Mouse (Mus musculus) c-Kit-positive CD71-positive TER-119-negative erythroid progenitor cells, embryonic 14.5 days (primary cell): Measurements from ENCODE around the gene Setd1b.

ENCODE experiments used
- DNase-seq: peaks from one replicate; pipeline ENCODE4 v3.0.0-alpha.2; 2013; ENCODE audit warnings: low read depth

Gene Setd1b

DNA sequence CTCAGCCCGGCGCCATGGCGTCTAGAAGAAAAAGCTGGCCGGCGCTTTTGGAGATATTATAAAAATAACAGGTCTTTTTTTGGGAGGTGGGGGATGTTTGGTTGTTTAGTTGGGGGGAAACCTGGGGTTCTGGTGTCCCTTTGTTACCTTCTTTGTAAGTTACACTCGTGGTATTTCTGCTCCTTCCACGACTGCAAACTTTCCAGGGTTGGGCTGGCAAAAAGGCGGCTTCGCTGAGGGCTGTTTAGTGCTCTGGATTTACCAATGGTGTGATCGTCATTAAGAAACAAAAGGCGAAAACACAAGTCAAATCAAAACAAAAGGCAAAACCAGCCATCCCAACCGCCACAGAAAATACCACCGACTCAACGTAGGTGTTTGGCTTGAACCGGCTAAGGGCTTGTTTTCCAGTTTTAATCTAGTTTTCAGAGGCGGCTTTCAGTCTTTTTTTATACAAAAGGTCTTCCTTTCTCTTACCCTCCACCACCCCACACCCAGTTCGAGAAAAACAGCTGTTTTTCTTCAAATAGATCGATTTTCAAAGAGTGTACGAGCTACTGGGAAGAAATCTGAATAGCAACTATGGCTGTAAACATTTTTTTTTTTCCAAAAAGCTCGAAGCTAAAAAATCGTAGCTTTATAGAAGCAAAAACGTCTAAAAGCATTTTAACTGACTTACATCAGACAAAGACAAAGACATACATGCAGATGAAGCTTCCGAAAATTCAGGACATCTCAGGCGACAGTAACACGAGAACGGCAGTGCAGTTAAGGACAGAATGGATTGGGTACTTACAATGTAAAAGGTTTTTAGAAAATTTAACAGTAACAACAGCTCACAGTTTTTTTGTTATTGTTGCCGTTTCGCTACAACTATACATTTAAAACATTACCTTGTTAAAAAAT, 2.0 kb upstream of the Setd1b start:
- no peak for DNase-seq

DNA sequence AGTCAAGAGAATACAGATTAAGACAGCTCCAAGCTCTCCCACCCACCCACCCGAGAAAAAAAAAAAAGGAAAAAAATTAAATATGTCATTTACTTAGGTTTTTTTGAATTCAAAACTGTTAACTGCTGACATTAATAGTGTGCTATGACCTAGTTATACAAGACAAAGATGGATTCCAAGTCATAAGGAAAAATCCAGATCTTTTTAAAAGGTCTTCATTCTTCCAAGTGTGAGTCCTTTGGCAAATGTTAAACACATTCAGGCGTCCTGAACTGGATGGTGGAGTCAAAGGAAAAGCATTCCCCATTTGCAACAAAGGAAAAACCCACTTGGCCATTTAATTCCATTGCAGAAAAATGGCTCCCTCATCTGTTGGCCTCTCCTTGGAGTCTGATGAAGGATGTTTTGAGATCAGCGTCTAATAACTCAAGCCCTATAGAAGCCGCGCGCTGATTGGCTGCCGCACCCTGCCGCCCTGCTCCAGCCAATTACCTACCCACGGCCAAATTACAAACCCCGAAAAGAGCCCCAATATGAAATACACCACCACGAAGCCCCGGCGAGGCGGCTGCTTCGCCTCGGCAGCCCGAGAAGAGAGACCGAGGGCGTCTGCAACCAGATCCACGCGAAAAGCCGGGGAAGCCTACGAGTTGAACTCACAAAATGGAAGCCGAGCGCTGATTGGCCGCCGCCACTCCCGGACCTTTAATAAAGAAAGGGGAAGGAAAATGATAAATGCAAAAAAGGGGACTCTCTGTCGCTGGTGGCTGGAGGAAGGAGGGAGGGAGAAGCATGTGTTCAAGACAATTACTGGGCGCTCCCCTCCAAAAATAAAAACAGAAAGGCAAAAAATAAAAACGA, 1.1 kb upstream of the Setd1b start:
- peak; percentile 89 for DNase-seq

- no peak for DNase-seq
Observed at GRCm38 (mm10) chr5:123141555-123142160, 335 bp upstream of the Setd1b start.

DNA sequence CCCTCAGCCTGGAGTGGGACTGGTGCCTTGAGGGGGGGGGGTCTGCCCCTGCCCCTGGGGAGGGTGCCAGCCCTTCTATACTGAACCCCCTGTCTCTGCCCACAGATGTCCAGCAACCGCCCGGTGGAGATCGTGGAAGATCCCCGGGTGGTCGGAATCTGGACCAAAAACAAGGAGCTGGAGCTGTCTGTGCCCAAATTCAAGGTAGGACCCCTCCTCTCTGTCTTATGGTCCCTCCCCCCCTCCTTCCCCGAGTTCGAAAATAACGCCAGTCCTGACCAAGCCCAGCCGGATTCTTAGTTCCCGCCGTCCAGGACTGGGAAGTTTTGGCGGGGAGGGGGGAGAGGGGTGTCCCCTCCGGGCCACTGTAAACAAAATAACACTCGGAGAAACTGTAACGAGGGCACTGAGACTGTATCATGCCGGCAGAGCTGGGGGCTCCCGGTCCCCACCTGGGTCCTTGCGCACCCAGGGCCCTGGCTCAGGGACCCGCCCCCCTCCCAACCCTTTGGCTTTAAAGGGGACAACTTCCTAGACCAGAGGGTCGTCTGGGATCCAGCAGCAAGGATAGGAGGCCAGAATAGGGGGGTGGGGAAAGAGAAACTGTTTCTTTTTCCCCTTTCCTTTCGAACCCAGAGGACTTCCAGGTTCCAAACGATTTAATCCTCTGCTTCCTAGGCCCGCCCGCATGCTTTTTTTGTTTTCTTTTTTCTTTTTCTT, 1.4 kb downstream of the Setd1b start:
- no peak for DNase-seq

- no peak for DNase-seq
Observed at GRCm38 (mm10) chr5:123143971-123144745, 2.2 kb downstream of the Setd1b start.

GRCm38 (mm10) chr5:123144746-123145590, 3.0 kb downstream of the Setd1b start:
- DNase-seq, result no peak

DNA sequence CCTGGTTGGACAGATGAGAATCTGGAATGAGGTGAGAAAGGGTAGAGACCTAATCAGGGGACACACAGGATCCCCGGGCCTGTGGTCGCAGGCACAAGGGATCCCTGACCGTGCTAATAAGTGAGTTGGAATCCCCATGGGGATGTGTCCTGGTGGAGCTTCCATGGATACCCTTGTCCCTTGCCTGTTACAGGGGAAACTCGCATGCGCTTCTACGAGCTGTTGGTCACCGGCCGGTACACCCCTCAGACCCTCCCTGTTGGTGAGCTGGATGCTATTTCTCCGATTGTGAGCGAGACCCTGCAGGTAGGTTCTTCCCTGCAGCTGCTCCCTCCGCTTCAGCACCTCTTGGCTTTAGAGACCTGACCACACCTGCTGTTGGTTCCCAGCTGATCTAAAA, 4.4 kb downstream of the Setd1b start:
- no peak for DNase-seq

DNA sequence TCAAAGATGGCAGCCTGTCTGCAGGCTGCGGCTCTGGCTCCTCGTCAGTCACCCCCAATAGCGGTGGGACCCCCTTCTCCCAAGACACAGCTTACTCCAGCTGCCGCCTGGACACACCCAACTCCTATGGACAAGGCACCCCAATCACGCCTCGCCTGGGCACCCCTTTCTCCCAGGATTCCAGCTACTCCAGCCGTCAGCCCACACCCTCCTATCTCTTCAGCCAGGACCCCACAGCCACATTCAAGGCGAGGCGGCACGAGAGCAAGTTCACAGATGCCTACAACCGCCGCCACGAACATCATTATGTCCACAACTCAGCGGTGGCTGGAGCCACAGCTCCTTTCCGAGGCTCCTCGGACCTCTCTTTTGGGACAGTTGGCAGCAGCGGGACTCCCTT, 5.6 kb downstream of the Setd1b start:
- DNase-seq, result no peak

GRCm38 (mm10) chr5:123148073-123148722, 6.2 kb downstream of the Setd1b start:
- DNase-seq, result no peak

- DNase-seq, result peak; percentile 78
Observed at GRCm38 (mm10) chr5:123149451-123150400, 7.7 kb downstream of the Setd1b start.

DNA sequence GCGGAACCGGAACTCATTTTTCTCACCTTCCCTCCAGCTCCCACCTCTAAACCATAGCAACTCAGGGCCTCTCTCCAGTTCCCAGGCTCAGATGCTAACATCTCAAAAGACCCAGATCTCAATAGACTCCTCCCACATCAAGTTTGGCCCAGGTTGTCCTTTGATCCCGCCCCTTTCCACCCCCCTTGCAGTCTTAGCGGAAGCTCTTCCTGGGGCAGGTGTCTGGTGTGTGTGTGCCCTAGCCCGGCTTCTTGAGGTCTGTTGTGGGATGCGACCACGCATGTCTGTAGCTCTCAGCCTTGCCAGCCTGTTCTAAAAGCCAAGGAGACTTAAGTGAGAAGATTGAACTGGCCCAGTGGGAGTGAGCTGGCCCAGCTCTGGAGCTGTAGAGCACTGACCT, 8.6 kb downstream of the Setd1b start:
- DNase-seq, result no peak

DNA sequence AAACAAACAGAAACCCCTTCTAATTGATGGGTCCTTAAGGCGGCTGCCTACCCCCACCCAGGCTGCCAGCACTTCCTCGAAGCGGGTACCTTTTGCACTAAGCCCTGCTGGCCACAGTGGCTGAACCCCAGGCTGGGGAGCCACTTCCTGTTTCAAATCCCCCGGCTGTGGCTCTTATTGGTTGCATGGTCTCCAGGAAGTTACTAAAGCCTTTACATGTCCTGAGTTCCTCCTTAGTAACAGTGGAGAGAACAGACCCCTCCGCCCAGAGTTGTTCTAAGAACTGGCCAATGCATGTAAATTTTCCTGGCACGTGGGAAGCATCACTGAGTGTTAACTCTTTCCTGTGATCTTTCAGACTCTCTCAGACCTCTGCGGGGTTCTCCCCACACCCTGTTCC, 9.1 kb downstream of the Setd1b start:
- no peak for DNase-seq

DNA sequence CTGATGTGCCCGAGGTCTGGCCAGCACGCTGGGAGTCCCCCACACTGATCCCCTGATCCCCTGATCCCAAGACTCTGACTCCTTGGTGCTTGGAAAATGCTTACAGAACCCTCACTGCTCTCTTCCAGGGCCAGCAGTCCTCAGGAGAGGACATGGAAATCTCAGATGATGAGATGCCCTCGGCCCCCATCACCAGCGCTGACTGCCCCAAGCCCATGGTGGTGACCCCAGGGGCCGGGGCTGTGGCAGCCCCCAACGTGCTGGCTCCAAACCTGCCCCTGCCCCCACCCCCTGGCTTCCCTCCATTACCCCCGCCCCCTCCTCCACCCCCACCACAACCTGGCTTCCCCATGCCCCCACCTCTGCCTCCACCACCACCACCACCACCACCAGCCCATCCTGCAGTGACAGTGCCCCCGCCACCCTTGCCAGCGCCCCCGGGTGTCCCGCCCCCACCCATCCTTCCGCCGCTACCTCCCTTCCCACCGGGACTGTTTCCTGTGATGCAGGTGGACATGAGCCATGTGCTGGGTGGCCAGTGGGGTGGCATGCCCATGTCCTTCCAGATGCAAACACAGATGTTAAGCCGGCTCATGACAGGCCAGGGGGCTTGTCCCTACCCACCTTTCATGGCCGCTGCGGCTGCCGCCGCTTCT, 9.8 kb downstream of the Setd1b start:
- DNase-seq, result no peak

- no peak for DNase-seq
Observed at GRCm38 (mm10) chr5:123152901-123153300, 10.9 kb downstream of the Setd1b start.

GRCm38 (mm10) chr5:123155425-123155824, 13.4 kb downstream of the Setd1b start:
- peak; percentile 82 for DNase-seq

DNA sequence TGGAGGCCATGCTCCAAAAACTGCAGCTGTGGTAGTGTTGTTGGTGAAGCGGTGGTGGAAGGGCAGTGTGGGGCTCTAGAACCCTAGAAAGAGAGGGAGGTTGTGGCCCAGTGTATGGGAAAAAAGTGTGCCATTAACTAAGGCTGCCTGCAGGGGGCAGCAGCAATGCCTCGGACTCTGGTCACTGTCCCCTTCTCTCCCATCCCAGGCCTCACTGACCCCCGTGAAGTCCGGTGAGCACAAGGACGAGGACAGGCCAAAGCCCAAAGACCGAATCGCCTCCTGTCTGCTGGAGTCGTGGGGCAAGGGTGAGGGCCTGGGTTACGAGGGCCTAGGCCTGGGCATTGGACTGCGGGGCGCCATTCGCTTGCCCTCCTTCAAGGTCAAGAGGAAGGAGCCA, 14.8 kb downstream of the Setd1b start:
- DNase-seq, result no peak

GRCm38 (mm10) chr5:123157972-123158371, 16.0 kb downstream of the Setd1b start:
- DNase-seq, result no peak

DNA sequence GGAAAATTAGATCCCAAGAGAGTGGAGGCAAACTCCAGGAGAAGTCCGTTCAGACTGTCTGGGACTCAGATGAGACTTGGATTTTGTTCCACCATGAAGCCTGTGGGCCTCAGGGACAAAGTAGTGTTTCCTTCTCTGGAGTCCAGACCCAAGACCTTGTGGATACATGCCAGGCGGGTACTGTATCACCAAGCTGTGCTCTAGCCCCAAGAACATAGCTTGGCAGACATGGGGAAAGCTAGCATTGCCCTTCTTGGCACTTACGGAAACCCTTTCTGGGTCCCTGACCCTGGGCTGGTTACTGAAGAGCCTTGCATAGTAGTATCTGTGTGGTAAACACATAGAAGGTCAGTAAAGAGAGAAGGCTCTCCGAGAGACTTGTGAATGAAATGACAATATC, 17.5 kb downstream of the Setd1b start:
- no peak for DNase-seq
